Mouse (Mus musculus): ENCODE measurements around the gene Acyp2.

DNA sequence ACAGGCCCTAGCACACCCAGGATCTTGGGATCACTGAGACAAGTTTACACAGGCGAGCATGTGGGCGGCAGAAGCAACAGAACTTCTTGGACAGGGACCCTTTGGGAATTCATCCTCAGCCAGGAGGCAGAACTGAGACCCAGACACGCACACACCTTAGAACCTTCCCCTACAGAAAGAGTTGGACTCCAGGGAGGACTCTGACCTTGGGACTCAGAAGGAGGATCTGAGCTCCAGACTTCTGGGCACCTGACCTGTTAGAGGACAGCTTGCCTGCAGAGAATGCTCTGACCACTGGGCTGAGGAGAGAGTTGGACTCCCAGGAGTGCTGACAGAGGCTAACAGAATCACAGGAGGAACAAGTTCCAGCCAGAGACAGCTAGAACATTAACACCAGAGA lies 13.6 kb upstream of the Acyp2 start:
- no peak for TF ChIP-seq CTCF (IDR thresholded peaks at IDR 0.05; ENCODE audit: low read depth, low read length)
- TF ChIP-seq POLR2A (IDR thresholded peaks at IDR 0.05; ENCODE audit: insufficient read depth, low read length): no peak
